Mouse (Mus musculus) spleen, adult 12 weeks (tissue): ENCODE data around the gene Elmod3.

ENCODE experiments used
- DNase-seq: peaks from one replicate; pipeline ENCODE4 v3.0.0; 2022; ENCODE audit warnings: low spot score

Elmod3 gene

GRCm38 (mm10) chr6:72610261-72610660, 12.0 kb upstream of the Elmod3 start:
- no peak for DNase-seq

- no peak for DNase-seq
These were observed 10.5 kb upstream of the Elmod3 start for GRCm38 (mm10) chr6:72608662-72609184.

GRCm38 (mm10) chr6:72607676-72608075, 9.5 kb upstream of the Elmod3 start:
- DNase-seq: no peak

GRCm38 (mm10) chr6:72607060-72607459, 8.8 kb upstream of the Elmod3 start:
- DNase-seq: no peak

GRCm38 (mm10) chr6:72604066-72604465, 5.9 kb upstream of the Elmod3 start:
- DNase-seq: no peak

GRCm38 (mm10) chr6:72601732-72602131, 3.5 kb upstream of the Elmod3 start:
- peak; percentile 64 for DNase-seq

GRCm38 (mm10) chr6:72600771-72601170, 2.6 kb upstream of the Elmod3 start:
- no peak for DNase-seq

GRCm38 (mm10) chr6:72600216-72600615, 2.0 kb upstream of the Elmod3 start:
- no peak for DNase-seq

GRCm38 (mm10) chr6:72598791-72599557, 761 bp upstream of the Elmod3 start:
- no peak for DNase-seq

GRCm38 (mm10) chr6:72597083-72597874, 934 bp downstream of the Elmod3 start:
- no peak for DNase-seq

GRCm38 (mm10) chr6:72593914-72594313, 4.3 kb downstream of the Elmod3 start:
- DNase-seq: no peak

- DNase-seq: no peak
These were observed 5.0 kb downstream of the Elmod3 start for GRCm38 (mm10) chr6:72593011-72593803.

GRCm38 (mm10) chr6:72590111-72590510, 8.1 kb downstream of the Elmod3 start:
- DNase-seq: no peak

GRCm38 (mm10) chr6:72588307-72588706, 9.9 kb downstream of the Elmod3 start:
- DNase-seq: no peak

- no peak for DNase-seq
These were observed 11.5 kb downstream of the Elmod3 start for GRCm38 (mm10) chr6:72586701-72587100.

- DNase-seq: no peak
These were observed 14.1 kb downstream of the Elmod3 start for GRCm38 (mm10) chr6:72584154-72584553.

GRCm38 (mm10) chr6:72583211-72583839, 14.9 kb downstream of the Elmod3 start:
- no peak for DNase-seq

GRCm38 (mm10) chr6:72581625-72582382, 16.4 kb downstream of the Elmod3 start:
- no peak for DNase-seq

- DNase-seq: no peak
These were observed 22.2 kb downstream of the Elmod3 start for GRCm38 (mm10) chr6:72576041-72576440.

- no peak for DNase-seq
These were observed 26.4 kb downstream of the Elmod3 start for GRCm38 (mm10) chr6:72571826-72572225.
